Comparison of ENCODE assay signal across 22 mouse cellular contexts in the genomic region with DNA sequence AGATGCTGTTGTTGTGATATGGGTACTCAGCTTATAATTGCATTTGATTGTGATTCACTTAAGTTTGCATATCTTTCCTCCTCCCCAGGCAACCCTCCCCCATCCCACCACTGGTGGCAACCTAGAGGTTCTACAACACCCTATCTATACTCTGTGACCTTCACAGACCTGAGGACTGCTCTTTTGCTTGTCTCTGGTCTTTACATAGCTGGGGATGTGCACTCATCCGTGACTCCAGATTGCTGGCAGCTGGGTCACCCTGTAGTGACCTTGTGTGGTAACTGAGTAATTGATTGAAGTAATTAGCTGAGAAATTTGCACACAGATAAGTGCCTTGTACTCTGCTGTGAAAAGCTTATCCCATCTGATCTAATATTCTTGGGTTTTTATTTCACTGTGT. TPM values are rescaled to one million over a fixed set of nuclear protein-coding genes. Genes with fewer than 3 reads are reported as not detected.
DNase-seq lines count a peak whose midpoint lies in the region; ATAC-seq lines count a peak whose summit lies in the region.
"Had no signal": no experiment of that assay in that cellular context is flagged by ENCODE, and none has a peak within 500 bp of the region (broad histone marks: within the 10 kb centered on the region; RNA-seq: fewer than 3 reads in every experiment).

No protein-coding gene starts in this region.

- 48% methylated on average over 1 of the region's 1 CpGs for WGBS in neural tube, embryonic 13.5 days
- WGBS in hindbrain, embryonic 13.5 days: 32% methylated on average over 1 of the region's 1 CpGs
- 30% methylated on average over 1 of the region's 1 CpGs for WGBS in kidney, embryonic 16.5 days

- ATAC-seq in neural tube, embryonic 13.5 days (ENCODE audit: low read depth): peak; percentile 62
- ATAC-seq in hindbrain, embryonic 13.5 days (ENCODE audit: low FRiP score): no peak
- peak; percentile 53; the same call in 1 of the 2 replicates for ATAC-seq in kidney, embryonic 16.5 days (ENCODE audit: low FRiP score, low TSS enrichment)
- ATAC-seq in megakaryocyte progenitor cell, adult 5-6 weeks (replicated peaks; ENCODE audit: poor library complexity): no peak

- H3K4me1 ChIP-seq in neural tube, embryonic 13.5 days (replicated peaks): 0 out of 2 replicates have a peak, but pooled peaks cover 13% of the 10 kb centered on the region
- H3K4me1 ChIP-seq in hindbrain, embryonic 13.5 days (replicated peaks): peaks cover 5% of the 10 kb centered on the region
- no peaks in the 10 kb centered on the region for H3K4me1 ChIP-seq in kidney, embryonic 16.5 days (ENCODE audit: insufficient read depth, low read length)
- H3K4me1 ChIP-seq: heart, embryonic 10.5 days; liver, embryonic 13.5 days; neural tube, embryonic 12.5 days had no signal

- H3K36me3 ChIP-seq in neural tube, embryonic 13.5 days: no peaks in the 10 kb centered on the region
- peaks cover 10% of the 10 kb centered on the region; the same call in 1 of the 2 replicates for H3K36me3 ChIP-seq in hindbrain, embryonic 13.5 days
- H3K36me3 ChIP-seq in kidney, embryonic 16.5 days (ENCODE audit: insufficient read depth, low read length): no peaks in the 10 kb centered on the region
- H3K36me3 ChIP-seq: forebrain, embryonic 12.5 days; heart, embryonic 10.5 days; liver, embryonic 13.5 days; neural tube, embryonic 12.5 days had no signal

- no peak overlapping the region for H3K4me3 ChIP-seq in neural tube, embryonic 13.5 days
- H3K4me3 ChIP-seq in hindbrain, embryonic 13.5 days: no peak overlapping the region
- no peak overlapping the region for H3K4me3 ChIP-seq in kidney, embryonic 16.5 days (ENCODE audit: low read length)
- H3K4me3 ChIP-seq: forebrain, embryonic 12.5 days; heart, embryonic 10.5 days; left cerebral cortex, adult 2 months; liver, embryonic 13.5 days; neural tube, embryonic 12.5 days had no signal

- H3K4me2 ChIP-seq in neural tube, embryonic 13.5 days: no peak overlapping the region
- no peak overlapping the region for H3K4me2 ChIP-seq in hindbrain, embryonic 13.5 days
- H3K4me2 ChIP-seq in kidney, embryonic 16.5 days (replicated peaks; ENCODE audit: low read depth, low read length): no peak overlapping the region
- H3K4me2 ChIP-seq: forebrain, embryonic 12.5 days; liver, embryonic 13.5 days; neural tube, embryonic 12.5 days had no signal

- H3K27ac ChIP-seq in neural tube, embryonic 13.5 days (replicated peaks): peak overlapping the region; percentile 23; the same call in 1 of the 2 replicates
- H3K27ac ChIP-seq in hindbrain, embryonic 13.5 days: 0 out of 2 replicates have a peak overlapping the region, but pooled peaks have one; percentile 20
- H3K27ac ChIP-seq in kidney, embryonic 16.5 days (ENCODE audit: low read length): no peak overlapping the region
- H3K27ac ChIP-seq: forebrain, embryonic 12.5 days; heart, embryonic 10.5 days; left cerebral cortex, adult 2 months; liver, embryonic 13.5 days; neural tube, embryonic 12.5 days had no signal

- no peak overlapping the region for H3K9ac ChIP-seq in neural tube, embryonic 13.5 days
- H3K9ac ChIP-seq in hindbrain, embryonic 13.5 days: no peak overlapping the region
- no peak overlapping the region for H3K9ac ChIP-seq in kidney, embryonic 16.5 days (replicated peaks; ENCODE audit: low read length)
- H3K9ac ChIP-seq: forebrain, embryonic 12.5 days; liver, embryonic 13.5 days; neural tube, embryonic 12.5 days had no signal

- H3K9me3 ChIP-seq in neural tube, embryonic 13.5 days: no peaks in the 10 kb centered on the region
- H3K9me3 ChIP-seq in hindbrain, embryonic 13.5 days: no peaks in the 10 kb centered on the region
- H3K9me3 ChIP-seq in kidney, embryonic 16.5 days (ENCODE audit: low read length): no peaks in the 10 kb centered on the region
- H3K9me3 ChIP-seq: forebrain, embryonic 12.5 days; heart, embryonic 10.5 days; liver, embryonic 13.5 days; neural tube, embryonic 12.5 days had no signal

- H3K27me3 ChIP-seq in neural tube, embryonic 13.5 days: no peaks in the 10 kb centered on the region
- H3K27me3 ChIP-seq in hindbrain, embryonic 13.5 days: no peaks in the 10 kb centered on the region
- H3K27me3 ChIP-seq in kidney, embryonic 16.5 days (ENCODE audit: insufficient read depth, low read length): no peaks in the 10 kb centered on the region
- H3K27me3 ChIP-seq: forebrain, embryonic 12.5 days; liver, embryonic 13.5 days; neural tube, embryonic 12.5 days had no signal

- no peak for DNase-seq in neural tube, embryonic 10.5 days (ENCODE audit: extremely low spot score, low spot score)
- DNase-seq in retina, postnatal 1 day: peak; percentile 75
- DNase-seq in frontal cortex, postnatal 25 days (ENCODE audit: low spot score in 2 of 2): no peak
- DNase-seq in layer of hippocampus, adult 11-12 months (ENCODE audit: low spot score): no peak
- DNase-seq: adrenal gland, postnatal 14 days; cerebellum, adult 2 months; heart, postnatal 14 days; liver, embryonic 13.5 days had no signal

RNA-seq across cellular contexts. Expression of gene Speer4b, which starts 15.1 kb away (rescaled TPM):
- 0.50 TPM in 1 of 2 replicates, not detected in the other for polyA plus RNA-seq in neural tube, embryonic 13.5 days (2015; fragmentation: Nextera tagmentation; extraction: Ambion mirVana)
- 0.26 and 0.97 TPM in 2 replicates for polyA plus RNA-seq in hindbrain, embryonic 13.5 days (2015; fragmentation: Nextera tagmentation; extraction: Ambion mirVana)
- 0.39 TPM in 1 of 2 replicates, not detected in the other for polyA plus RNA-seq in kidney, embryonic 16.5 days (2015; fragmentation: Nextera tagmentation; extraction: Ambion mirVana)
- total RNA-seq in megakaryocyte progenitor cell, adult 5-6 weeks (2015): not detected in 2 replicates
- total RNA-seq in megakaryocyte progenitor cell, adult 5-6 weeks (2017): not detected in 2 replicates
- total RNA-seq: adrenal gland, postnatal 14 days; gastrocnemius, postnatal 4 days; heart, postnatal 14 days; left cerebral cortex, adult 2 months; MEL had no signal
- polyA plus RNA-seq: cerebellum, adult 2 months; heart, embryonic 10.5 days; limb, embryonic 11.5 days; liver, embryonic 13.5 days; lung, embryonic 16.5 days; small intestine, adult 2 months; urinary bladder, adult 2 months had no signal

Comparison
In these comparisons a context has a peak if more than half of its experiments do, and no peak if none do; other contexts are left out.
1. ATAC-seq: peak in neural tube, embryonic 13.5 days (single experiment) and kidney, embryonic 16.5 days (single experiment); none in hindbrain, embryonic 13.5 days (single experiment) and megakaryocyte progenitor cell, adult 5-6 weeks (single experiment).